Mouse (Mus musculus) left cerebral cortex, adult 2 months (tissue): ENCODE measurements at regions not wholly inside any gene's neighbourhood (a gene's known extent, or its start where the extent isn't known, plus 50 kb on each side); places are given as distances from the start of the nearest gene placed in this dataset.

ENCODE experiments used
- DNase-seq, 2 experiments: peaks; one replicate each; pipeline ENCODE4 v3.0.0; 2021 to 2022; ENCODE audit warnings: low spot score in 2 of 2, mixed read lengths in 1 of 2; ENCODE audit errors: extremely low spot score in 1 of 2
- H3K27ac ChIP-seq: fragments of 200-600 bp; 2 replicates; pipeline ENCODE4 v1.8.1; 2022
- H3K4me3 ChIP-seq: fragments of 200-600 bp; 2 replicates; pipeline ENCODE4 v1.8.1; 2022
- CTCF ChIP-seq: fragments of 200-600 bp; IDR thresholded peaks from 2 replicates; pipeline ENCODE4 v1.8.1; 2022; ENCODE audit warnings: antibody characterized with exemption, mild to moderate bottlenecking, moderate library complexity
- intact Hi-C: fragments of 180-260 bp; cut with DNase I; formaldehyde crosslinking; loops from one replicate; pipeline ENCODE4 v1.15.1; 2025

DNA sequence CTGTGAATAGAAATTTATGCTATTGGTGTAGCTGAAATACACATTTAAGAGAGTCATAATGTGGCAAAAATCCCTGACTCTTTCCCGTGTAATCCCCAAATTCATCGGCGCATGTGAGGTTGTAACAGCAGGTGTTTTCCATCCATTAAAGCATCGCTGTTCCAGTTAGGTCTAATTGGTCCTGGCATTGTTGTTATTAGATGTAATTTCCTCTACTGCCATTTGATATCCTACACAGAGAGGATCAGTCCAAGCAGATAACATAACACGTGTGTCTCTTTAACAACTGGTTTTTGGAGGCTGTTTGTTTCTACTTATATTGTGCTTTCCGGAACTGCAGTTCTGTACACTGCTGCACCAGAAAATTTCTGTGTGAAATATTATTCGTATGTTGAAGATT lies 101.8 kb downstream of the Vgll3 start:
- TF ChIP-seq CTCF: no peak
- H3K4me3 ChIP-seq: no peak overlapping the region
- H3K27ac ChIP-seq: no peak overlapping the region
- no peak for DNase-seq
- intact Hi-C loops: no loop called here

DNA sequence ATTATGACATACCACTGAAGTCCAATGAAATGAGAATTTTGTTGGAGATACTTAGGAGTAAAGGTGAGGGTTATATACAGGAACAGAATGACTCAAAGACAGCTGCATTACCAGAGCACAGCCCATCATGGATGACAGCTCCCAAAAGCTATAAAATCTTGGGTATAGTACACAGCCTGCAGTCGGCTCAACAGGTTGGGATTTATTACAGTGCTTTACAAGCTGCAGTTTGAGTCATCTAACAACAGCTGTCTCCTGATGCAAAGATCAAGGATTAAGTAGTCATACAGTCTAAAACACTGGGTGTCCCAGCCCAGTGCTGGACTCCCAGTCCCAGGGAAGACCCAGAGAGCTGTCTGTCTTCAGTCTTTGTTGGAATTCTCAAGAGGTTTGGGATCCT lies 110.9 kb downstream of the Vgll3 start:
- no peak for DNase-seq
- H3K4me3 ChIP-seq: no peak overlapping the region
- no peak for TF ChIP-seq CTCF
- intact Hi-C loops: no loop called here
- H3K27ac ChIP-seq: no peak overlapping the region

DNA sequence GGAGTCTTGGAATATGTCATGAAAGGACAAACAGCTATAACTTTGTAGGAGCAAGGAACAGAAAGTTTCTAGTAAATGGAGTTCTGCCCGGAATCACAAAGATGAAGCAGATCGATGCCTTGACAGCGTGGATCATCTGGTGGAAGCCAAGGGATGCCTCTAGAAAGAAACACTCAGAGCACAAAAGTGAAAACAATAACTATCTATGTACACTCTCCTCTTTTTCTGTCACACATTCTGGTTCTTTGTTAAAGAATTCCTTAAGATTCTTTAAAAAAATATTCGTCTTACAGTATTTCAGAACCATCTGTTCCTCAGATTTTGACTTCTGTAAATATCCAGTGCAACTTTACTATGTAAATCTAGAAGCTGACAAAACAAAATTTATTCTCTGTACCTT lies 148.8 kb downstream of the Vgll3 start:
- Histone ChIP-seq H3K4me3 (no peak overlapping the region), H3K27ac (no peak overlapping the region)
- DNase-seq: no peak
- intact Hi-C loops: no loop called here
- no peak for TF ChIP-seq CTCF

DNA sequence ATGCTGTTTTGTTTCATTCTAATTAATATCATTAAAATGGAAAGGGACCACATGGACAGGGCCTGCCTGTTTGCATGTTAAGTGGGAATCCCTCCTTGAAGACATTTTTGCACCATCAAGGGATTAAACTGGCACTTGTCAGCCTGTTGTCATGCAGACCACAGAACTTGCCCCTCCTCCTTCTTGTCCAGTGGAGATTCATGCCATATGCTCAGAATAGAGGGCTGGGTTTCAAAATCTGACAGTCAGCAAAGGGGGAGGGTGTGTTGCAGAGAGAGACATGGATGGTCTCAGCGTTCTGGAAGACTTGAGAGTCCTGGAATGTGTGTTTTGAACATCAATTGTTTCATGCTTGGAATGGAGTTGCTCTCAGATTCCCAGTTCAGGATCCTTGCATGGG lies 149.2 kb downstream of the Vgll3 start:
- H3K4me3 ChIP-seq: no peak overlapping the region
- TF ChIP-seq CTCF: no peak
- intact Hi-C loops: no loop called here

GRCm38 (mm10) chr16:65977075-65977474 lies 162.0 kb downstream of the Vgll3 start:
- TF ChIP-seq CTCF: no peak
- intact Hi-C loops: no loop called here
- Histone ChIP-seq H3K27ac (no peak overlapping the region), H3K4me3 (no peak overlapping the region)
- no peak for DNase-seq

More for the DNA sequence above, 149.2 kb downstream of the Vgll3 start:
- no peak for DNase-seq
- H3K27ac ChIP-seq: no peak overlapping the region

GRCm38 (mm10) chr16:65987186-65987585 lies 172.1 kb downstream of the Vgll3 start:
- no peak for TF ChIP-seq CTCF
- intact Hi-C loops: no loop called here
- Histone ChIP-seq H3K27ac (no peak overlapping the region), H3K4me3 (no peak overlapping the region)
- no peak for DNase-seq

DNA sequence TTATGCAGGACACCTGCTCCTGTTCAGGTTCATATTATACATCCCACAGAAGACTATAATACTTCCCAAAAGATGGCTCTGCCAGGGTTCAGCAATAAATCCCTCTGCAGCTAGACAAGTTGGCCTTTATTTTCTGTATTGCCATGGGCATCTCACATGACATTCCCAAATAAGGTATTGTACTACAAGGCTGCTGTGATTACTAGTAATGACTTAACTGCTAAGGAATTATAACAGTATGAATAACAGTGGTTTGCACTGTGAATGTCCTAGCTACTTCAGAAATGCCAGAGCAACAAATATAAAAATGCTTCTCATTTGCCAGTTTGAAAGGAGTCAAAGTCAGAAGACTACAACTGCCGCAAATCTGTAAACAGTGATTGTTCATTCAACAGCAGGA lies 184.3 kb downstream of the Vgll3 start:
- intact Hi-C loops: no loop called here
- no peak overlapping the region for H3K4me3 ChIP-seq
- no peak for DNase-seq
- H3K27ac ChIP-seq: no peak overlapping the region
- TF ChIP-seq CTCF: no peak

DNA sequence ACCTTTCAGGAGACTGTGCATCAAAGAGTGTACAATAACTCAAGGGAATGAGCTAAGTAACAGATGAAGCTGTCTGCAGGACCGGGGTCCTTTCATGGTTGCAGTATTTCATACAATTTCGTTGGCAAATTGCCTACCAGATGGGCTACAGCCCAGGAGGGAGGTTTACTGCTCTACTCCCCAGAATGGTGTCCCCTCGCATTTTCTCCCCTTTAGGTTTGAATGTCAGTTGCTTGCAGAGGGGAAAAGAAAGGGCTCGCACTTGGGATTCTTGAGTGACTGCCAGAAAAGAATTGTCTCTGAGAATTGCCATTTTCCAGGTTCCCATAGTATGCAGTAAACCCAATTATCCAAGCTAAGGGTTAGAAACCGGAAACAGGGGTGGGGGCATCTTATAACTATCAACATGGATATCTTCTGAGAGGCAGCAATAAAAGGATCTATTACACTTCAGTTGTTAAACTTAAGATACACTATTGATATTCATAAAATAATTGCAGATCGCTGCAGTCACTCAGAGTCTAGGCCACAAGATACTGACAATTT lies 185.7 kb downstream of the Vgll3 start:
- TF ChIP-seq CTCF: no peak
- no peak for DNase-seq
- Histone ChIP-seq H3K4me3 (no peak overlapping the region), H3K27ac (no peak overlapping the region)
- intact Hi-C loops: no loop called here

DNA sequence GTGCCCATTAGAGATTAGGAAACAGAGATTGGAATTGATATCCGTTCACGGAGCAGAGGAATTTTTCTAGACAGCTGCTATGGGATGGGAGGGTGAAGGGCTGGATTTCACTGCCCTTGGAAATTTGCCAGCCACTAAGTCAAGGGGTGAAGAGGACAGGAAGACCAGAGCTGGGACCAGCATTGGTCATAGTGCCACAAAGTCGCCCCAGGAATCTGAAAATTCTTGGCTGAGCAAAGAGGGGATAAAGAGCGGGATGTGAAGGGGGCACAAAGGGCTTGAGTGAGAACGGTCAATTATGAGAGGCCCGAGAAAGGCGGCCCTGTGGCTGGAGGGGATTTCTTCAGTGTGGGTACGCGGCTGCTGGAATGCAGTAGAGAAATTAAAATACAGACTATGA lies 189.6 kb downstream of the Vgll3 start:
- no peak for TF ChIP-seq CTCF
- intact Hi-C loops: no loop called here
- Histone ChIP-seq H3K4me3 (no peak overlapping the region), H3K27ac (no peak overlapping the region)
- DNase-seq: no peak

DNA sequence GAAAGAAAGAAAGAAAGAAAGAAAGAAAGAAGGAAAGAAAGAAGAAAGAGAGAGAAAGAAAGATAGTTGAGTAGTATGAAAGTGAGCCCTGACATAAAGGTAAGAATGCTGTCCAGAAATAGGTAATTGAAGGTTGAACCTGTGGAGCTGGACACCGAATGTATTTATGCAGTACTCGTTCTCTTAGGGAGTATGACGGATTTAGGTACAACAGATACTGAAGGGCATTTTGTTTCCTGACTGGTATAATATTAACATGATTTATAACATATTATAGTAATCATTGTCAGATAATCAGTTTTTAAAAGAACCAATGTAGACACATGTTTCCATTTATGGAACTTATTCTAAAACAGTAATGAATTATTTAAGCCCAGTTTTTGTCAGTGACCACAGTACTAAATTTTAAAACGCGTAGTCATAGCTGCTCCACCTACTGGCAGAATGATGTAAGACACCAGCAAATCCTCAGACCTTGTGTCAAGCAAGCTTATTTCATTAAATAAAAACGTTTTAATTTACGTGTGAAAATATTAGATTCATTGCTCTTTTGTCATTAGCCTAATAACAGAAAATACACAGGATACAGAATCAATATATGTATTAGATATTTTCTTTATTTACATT lies 191.0 kb downstream of the Vgll3 start:
- peak; percentile 29 to 43 for DNase-seq
- TF ChIP-seq CTCF: peak; percentile 83
- H3K4me3 ChIP-seq: no peak overlapping the region

GRCm38 (mm10) chr16:66013608-66014007 lies 198.6 kb downstream of the Vgll3 start:
- TF ChIP-seq CTCF: peak; percentile 61
- no peak overlapping the region for H3K27ac ChIP-seq
- no peak overlapping the region for H3K4me3 ChIP-seq
- intact Hi-C loops: loop anchor here (1.0 to 5.0 kb wide), 3 partner anchors 226 to 384 kb away; no protein-coding TSS in a partner anchor
- no peak for DNase-seq

More for the DNA sequence above, 191.0 kb downstream of the Vgll3 start:
- intact Hi-C loops: loop anchor here (2.0 kb wide), 1 partner anchor 289 kb away; no protein-coding TSS in a partner anchor
- no peak overlapping the region for H3K27ac ChIP-seq

GRCm38 (mm10) chr16:66014861-66015602 lies 200.0 kb downstream of the Vgll3 start:
- intact Hi-C loops: loop anchor here (5.0 kb wide), 1 partner anchor 228 kb away; no protein-coding TSS in a partner anchor
- no peak for DNase-seq
- TF ChIP-seq CTCF: no peak
- no peak overlapping the region for H3K27ac ChIP-seq
- H3K4me3 ChIP-seq: no peak overlapping the region
